Mouse (Mus musculus) adrenal gland, postnatal 0 days (tissue): ENCODE data around the gene Cited1. TPM values are rescaled to one million over a fixed set of nuclear protein-coding genes. Genes with fewer than 3 reads are reported as not detected.

ENCODE experiments used
- microRNA-seq: library from miRNA; unstranded; fragments of <30 nt; microRNA quantifications from one replicate; pipeline ENCODE4, GENCODE M21; 2016; ENCODE audit warnings: borderline replicate concordance; ENCODE audit not compliant: insufficient number of aligned reads
- polyA plus RNA-seq: library from polyadenylated mRNA; unstranded; fragments of >200 nt; fragmentation: Nextera tagmentation; extraction: Ambion mirVana; gene quantifications from 2 replicates; pipeline ENCODE4 v1.2.1, GENCODE M21; 2015

The Cited1 gene
- 4.6 and 17.4 TPM in 2 replicates for polyA plus RNA-seq

DNA sequence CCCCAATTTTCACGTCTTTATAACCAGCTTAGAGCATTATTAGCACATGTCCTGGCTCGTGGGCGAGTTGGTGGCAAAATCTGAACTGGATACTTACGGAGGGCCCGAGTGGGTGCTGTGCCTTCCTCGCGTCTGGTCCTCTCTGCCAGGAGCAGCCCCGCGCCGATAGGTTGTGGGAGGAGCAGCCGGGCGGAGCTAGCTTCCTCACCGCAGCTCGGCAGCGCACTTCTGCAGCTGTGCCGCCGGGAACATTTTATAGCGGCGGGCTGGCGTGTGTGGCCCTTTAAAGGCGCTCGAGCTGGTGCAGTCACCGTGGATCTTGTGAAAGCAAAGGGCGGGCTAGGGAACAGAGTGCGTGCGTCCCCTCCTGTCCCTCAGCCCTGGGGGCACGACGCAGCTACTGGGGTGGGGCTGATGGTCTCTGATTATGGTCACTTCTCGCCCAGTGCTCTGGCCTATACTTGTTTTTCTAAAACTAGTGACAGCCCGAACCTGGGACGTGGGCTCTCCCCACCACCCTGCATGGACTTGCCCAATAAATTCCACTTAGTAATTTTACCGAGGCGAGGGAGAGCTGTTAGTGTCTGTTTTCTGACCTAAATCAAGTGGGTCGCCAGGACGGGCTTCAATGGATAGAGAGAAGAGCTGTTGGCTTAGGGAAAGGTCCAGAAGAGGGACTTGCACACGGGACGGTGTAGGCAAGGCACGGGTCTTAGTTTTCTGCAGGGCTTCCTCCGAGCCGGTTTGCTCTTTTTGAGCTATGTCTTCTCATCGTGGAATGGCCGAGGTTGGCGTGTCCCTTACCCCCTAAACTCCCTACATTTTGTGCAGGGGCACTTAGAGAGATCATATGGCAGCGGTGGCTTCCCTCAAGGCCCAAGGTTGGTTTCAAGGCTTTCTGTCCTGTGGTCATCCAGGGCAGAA is at the start of gene Cited1:
Gene Cited1 (minus strand): TSS at position 245 of the 924 bp plus-strand sequence.

Small RNA genes lying within 50 kb of the gene (microRNA-seq; reads per million reads assigned to microRNA genes)
- gene Gm26318, result not detected

Other genes with a start within 250 kb of the Cited1 start
- 2.2 and 2.4 TPM in 2 replicates for gene Rtl5, start 180.9 kb downstream of the Cited1 start, polyA plus RNA-seq
- 89.7 and 120 TPM in 2 replicates for gene Pin4, start 132.7 kb downstream of the Cited1 start, polyA plus RNA-seq
- gene Ercc6l, start 95.1 kb downstream of the Cited1 start, polyA plus RNA-seq, result 1.7 and 2.1 TPM in 2 replicates
- gene Rps4x, start 62.8 kb downstream of the Cited1 start, polyA plus RNA-seq, result 652 and 777 TPM in 2 replicates